Comparison of ENCODE assay signal across 8 mouse cellular contexts in the genomic region with DNA sequence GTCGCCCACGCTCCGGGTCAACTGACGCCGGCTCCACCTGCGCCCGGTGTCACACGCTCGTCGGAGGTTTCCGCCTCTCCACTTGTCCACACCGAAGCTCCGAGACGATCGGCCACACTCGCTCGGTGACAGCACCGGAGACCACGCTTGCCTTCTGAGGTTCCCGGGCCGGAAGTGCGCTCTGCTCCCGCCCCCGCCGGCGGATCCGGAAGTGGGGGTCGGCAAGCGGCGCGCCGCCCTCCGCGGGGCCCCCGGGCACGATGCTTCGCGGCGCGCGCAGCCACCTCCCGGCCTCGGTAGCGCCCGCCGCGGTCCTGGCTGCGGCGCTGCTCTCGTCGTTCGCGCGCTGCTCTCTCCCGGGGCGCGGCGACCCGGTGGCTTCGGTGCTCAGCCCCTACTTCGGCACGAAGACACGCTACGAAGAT. TPM values are rescaled to one million over a fixed set of nuclear protein-coding genes. Genes with fewer than 3 reads are reported as not detected.
DNase-seq lines count a peak whose midpoint lies in the region; ATAC-seq and TF ChIP-seq lines count a peak whose summit lies in the region.

A gene (plus strand): TSS at position 89 of the 425 bp plus-strand sequence.

- WGBS in heart, embryonic 13.5 days, result under 1% methylated on average over 59 of the region's 64 CpGs
- under 1% methylated on average over 64 of the region's 64 CpGs for WGBS in liver, embryonic 14.5 days (ENCODE audit: insufficient replicate concordance)
- under 1% methylated on average over 63 of the region's 64 CpGs for WGBS in neural tube, embryonic 11.5 days
- WGBS in stomach, postnatal 0 days, result under 1% methylated on average over 60 of the region's 64 CpGs

- H3K27ac ChIP-seq in brown adipose tissue, adult 24 weeks (replicated peaks; ENCODE audit: low read depth, low read length), result peak within 1 kb of the TSS; percentile 57
- peak within 1 kb of the TSS; percentile 92 for H3K27ac ChIP-seq in heart, embryonic 13.5 days (replicated peaks)
- H3K27ac ChIP-seq in liver, embryonic 14.5 days, result peak within 1 kb of the TSS; percentile 80
- peak within 1 kb of the TSS; percentile 72 for H3K27ac ChIP-seq in neural tube, embryonic 11.5 days (ENCODE audit: low read depth, low read length)
- H3K27ac ChIP-seq in stomach, postnatal 0 days (replicated peaks), result peak within 1 kb of the TSS; percentile 92

- peak; percentile 87 for ATAC-seq in CD4-positive, CD25-positive, alpha-beta regulatory T cell, adult 4 months
- peak; percentile 57 for ATAC-seq in erythroid progenitor cell, adult 5-6 weeks (replicated peaks; ENCODE audit: low FRiP score, poor library complexity, severe bottlenecking)
- ATAC-seq in heart, embryonic 13.5 days (ENCODE audit: extremely low read depth, insufficient number of reproducible peaks, low FRiP score, low TSS enrichment), result peak; percentile 77
- ATAC-seq in liver, embryonic 14.5 days (ENCODE audit: insufficient read depth), result peak; percentile 81
- ATAC-seq in neural tube, embryonic 11.5 days (ENCODE audit: insufficient read depth, low FRiP score, low TSS enrichment), result peak; percentile 93
- ATAC-seq in stomach, postnatal 0 days (ENCODE audit: low FRiP score, low TSS enrichment), result peak; percentile 85

- H3K36me3 ChIP-seq in heart, embryonic 13.5 days, result no peaks in the 10 kb centered on the region
- H3K36me3 ChIP-seq in liver, embryonic 14.5 days (replicated peaks; ENCODE audit: control insufficient read depth, insufficient read depth, low read depth), result peaks cover under 1% of the 10 kb centered on the region; the same call in 1 of the 2 replicates
- H3K36me3 ChIP-seq in neural tube, embryonic 11.5 days (ENCODE audit: control insufficient read depth, insufficient read depth, low read length), result no peaks in the 10 kb centered on the region
- no peaks in the 10 kb centered on the region for H3K36me3 ChIP-seq in stomach, postnatal 0 days (ENCODE audit: control insufficient read depth, insufficient read depth, low read length)

- peak; percentile 91 for DNase-seq in kidney, postnatal 10 days
- DNase-seq in liver, embryonic 14.5 days (ENCODE audit: low read depth in 3 of 3, low spot score in 3 of 3), result peak; percentile 70 to 72 (median 70)
- DNase-seq in neural tube, embryonic 11.5 days (ENCODE audit: low spot score), result peak; percentile 90
- DNase-seq in stomach, postnatal 0 days (ENCODE audit: low spot score), result peak; percentile 90

- TF ChIP-seq EP300 in liver, embryonic 14.5 days (IDR thresholded peaks at IDR 0.05; ENCODE audit: low read depth), result no peak
- TF ChIP-seq EP300 in stomach, postnatal 0 days (optimal IDR thresholded peaks at IDR 0.05), result no peak

- H3K9me3 ChIP-seq in heart, embryonic 13.5 days, result no peaks in the 10 kb centered on the region
- no peaks in the 10 kb centered on the region for H3K9me3 ChIP-seq in liver, embryonic 14.5 days (ENCODE audit: control insufficient read depth, low read length)
- no peaks in the 10 kb centered on the region for H3K9me3 ChIP-seq in neural tube, embryonic 11.5 days (ENCODE audit: control insufficient read depth, low read length)
- H3K9me3 ChIP-seq in stomach, postnatal 0 days (ENCODE audit: control insufficient read depth, low read length), result no peaks in the 10 kb centered on the region

- H3K4me2 ChIP-seq in heart, embryonic 13.5 days, result peak within 1 kb of the TSS; percentile 76
- peak within 1 kb of the TSS; percentile 82 for H3K4me2 ChIP-seq in liver, embryonic 14.5 days (ENCODE audit: low read depth)
- H3K4me2 ChIP-seq in neural tube, embryonic 11.5 days (ENCODE audit: low read depth), result peak within 1 kb of the TSS; percentile 77
- H3K4me2 ChIP-seq in stomach, postnatal 0 days (replicated peaks; ENCODE audit: low read depth), result peak within 1 kb of the TSS; percentile 77

- peak within 1 kb of the TSS; percentile 92 for H3K9ac ChIP-seq in heart, embryonic 13.5 days
- peak within 1 kb of the TSS; percentile 81 for H3K9ac ChIP-seq in liver, embryonic 14.5 days (replicated peaks)
- peak within 1 kb of the TSS; percentile 79 for H3K9ac ChIP-seq in neural tube, embryonic 11.5 days (ENCODE audit: low read length)
- H3K9ac ChIP-seq in stomach, postnatal 0 days (ENCODE audit: low read length), result peak within 1 kb of the TSS; percentile 77

- TF ChIP-seq CTCF in liver, embryonic 14.5 days (IDR thresholded peaks at IDR 0.05; ENCODE audit: low read depth), result no peak
- TF ChIP-seq CTCF in stomach, postnatal 0 days (IDR thresholded peaks at IDR 0.05; ENCODE audit: low read depth), result no peak

- H3K4me3 ChIP-seq in brown adipose tissue, adult 24 weeks (ENCODE audit: insufficient read depth, low read depth, low read length), result peak within 1 kb of the TSS; percentile 94
- peak within 1 kb of the TSS; percentile 87 for H3K4me3 ChIP-seq in heart, embryonic 13.5 days
- H3K4me3 ChIP-seq in liver, embryonic 14.5 days (ENCODE audit: insufficient read depth in 1 of 2, low read depth in 2 of 2, low read length in 2 of 2), result peak within 1 kb of the TSS; percentile 73 to 89
- H3K4me3 ChIP-seq in neural tube, embryonic 11.5 days (ENCODE audit: low read depth, low read length), result peak within 1 kb of the TSS; percentile 73
- peak within 1 kb of the TSS; percentile 70 for H3K4me3 ChIP-seq in stomach, postnatal 0 days (ENCODE audit: low read depth, low read length)

- H3K4me1 ChIP-seq in brown adipose tissue, adult 24 weeks (ENCODE audit: control insufficient read depth, insufficient read depth, insufficient read length, low read length), result no peaks in the 10 kb centered on the region
- H3K4me1 ChIP-seq in heart, embryonic 13.5 days, result peaks cover 41% of the 10 kb centered on the region
- peaks cover 33 to 36% of the 10 kb centered on the region in 2 experiments for H3K4me1 ChIP-seq in liver, embryonic 14.5 days (replicated peaks; ENCODE audit: control insufficient read depth in 2 of 2, insufficient read depth in 2 of 2, low read length in 1 of 2)
- H3K4me1 ChIP-seq in neural tube, embryonic 11.5 days (ENCODE audit: control insufficient read depth, insufficient read depth, low read length), result peaks cover 10% of the 10 kb centered on the region; the same call in 1 of the 2 replicates
- peaks cover 5% of the 10 kb centered on the region; the same call in 1 of the 2 replicates for H3K4me1 ChIP-seq in stomach, postnatal 0 days (replicated peaks; ENCODE audit: control insufficient read depth, insufficient read depth)

- H3K27me3 ChIP-seq in heart, embryonic 13.5 days (replicated peaks), result no peaks in the 10 kb centered on the region
- no peaks in the 10 kb centered on the region for H3K27me3 ChIP-seq in liver, embryonic 14.5 days (ENCODE audit: control insufficient read depth, insufficient read depth, low read length)
- H3K27me3 ChIP-seq in neural tube, embryonic 11.5 days (ENCODE audit: control insufficient read depth, insufficient read depth, low read length), result no peaks in the 10 kb centered on the region
- no peaks in the 10 kb centered on the region for H3K27me3 ChIP-seq in stomach, postnatal 0 days (ENCODE audit: control insufficient read depth, insufficient read depth, low read length)

RNA-seq across cellular contexts. Expression of the gene that starts here (rescaled TPM):
- 1 to 10 TPM; 6.0 to 8.4 TPM for polyA plus RNA-seq in CD4-positive, CD25-positive, alpha-beta regulatory T cell, adult 4 months (2017; shearing (Covaris generic))
- polyA plus RNA-seq in brown adipose tissue, adult 24 weeks (2012; ENCODE audit: insufficient read depth, insufficient read length, missing spikeins), result 10.7 and 11.8 TPM in 2 replicates
- 55.3 and 67.4 TPM in 2 replicates for total RNA-seq in erythroid progenitor cell, adult 5-6 weeks (2015; ENCODE audit: low replicate concordance)
- total RNA-seq in erythroid progenitor cell, adult 5-6 weeks (2017; ENCODE audit: low replicate concordance), result 49.5 and 71.1 TPM in 2 replicates
- polyA plus RNA-seq in heart, embryonic 13.5 days (2015; fragmentation: Nextera tagmentation; extraction: Ambion mirVana), result 56.5 and 59.8 TPM in 2 replicates
- 35.9 and 36.6 TPM in 2 replicates for polyA plus RNA-seq in liver, embryonic 14.5 days (2012; rRNA removed)
- 75.4 and 86.0 TPM in 2 replicates for polyA plus RNA-seq in liver, embryonic 14.5 days (2014; fragmentation: Nextera tagmentation; extraction: Ambion mirVana)
- polyA plus RNA-seq in neural tube, embryonic 11.5 days (2014; fragmentation: Nextera tagmentation; extraction: Ambion mirVana), result 67.2 and 71.1 TPM in 2 replicates
- 37.5 and 38.7 TPM in 2 replicates for polyA plus RNA-seq in stomach, postnatal 0 days (2015; fragmentation: Nextera tagmentation; extraction: Ambion mirVana)

Comparison
In these comparisons a context has a peak if more than half of its experiments do, and no peak if none do; other contexts are left out.
1. Peak in every context shown above with its lines: DNase-seq, ATAC-seq, H3K4me3 ChIP-seq and H3K27ac ChIP-seq.